Mouse (Mus musculus) ES-Bruce4 (cell line): ENCODE data around the gene Uba2.

Experiments
- EP300 ChIP-seq: IDR thresholded peaks from 2 replicates; pipeline ENCODE4 v1.6.1; 2011; ENCODE audit warnings: low read depth, low read length; ENCODE audit not compliant: insufficient read depth
- POLR2A ChIP-seq: IDR thresholded peaks from one replicate; pipeline ENCODE4 v1.8.1; 2011; ENCODE audit warnings: low read length; ENCODE audit not compliant: insufficient read depth

- TF ChIP-seq POLR2A, result no peak
- peak; percentile 100 for TF ChIP-seq EP300
These were observed at the start of gene Uba2 for GRCm38 (mm10) chr7:34169454-34169853.
